Mouse (Mus musculus) gastrocnemius, postnatal 36 days (tissue): ENCODE measurements around the gene Olfr1191-ps1. TPM values are rescaled to one million over a fixed set of nuclear protein-coding genes. Genes with fewer than 3 reads are reported as not detected.
"Not testable (repeated sequence)": the region's sequence is repeated elsewhere in the genome, so short reads cannot be mapped to it uniquely, and the experiment has no call there.

Experiments used
- DNase-seq, 2 experiments: peaks; one replicate each; pipeline ENCODE4 v3.0.0; 2022
- intact Hi-C: fragments of 180-260 bp; cut with DNase I; formaldehyde crosslinking; loops from one replicate; pipeline ENCODE4 v1.15.1; 2025
- long read RNA-seq, 2 experiments: library from polyadenylated mRNA; stranded (forward); transcript quantifications; one replicate each; pipeline ENCODE4 v2.0.0; 2021
- total RNA-seq, 2 experiments: library from RNA; stranded (reverse); gene quantifications; 2 replicates each; pipeline ENCODE4 v1.2.3; 2021

Olfr1191-ps1 gene
- total RNA-seq, result not detected
- long read RNA-seq, experiment 1, result 0 reads
- long read RNA-seq, experiment 2, result 0 reads

DNA sequence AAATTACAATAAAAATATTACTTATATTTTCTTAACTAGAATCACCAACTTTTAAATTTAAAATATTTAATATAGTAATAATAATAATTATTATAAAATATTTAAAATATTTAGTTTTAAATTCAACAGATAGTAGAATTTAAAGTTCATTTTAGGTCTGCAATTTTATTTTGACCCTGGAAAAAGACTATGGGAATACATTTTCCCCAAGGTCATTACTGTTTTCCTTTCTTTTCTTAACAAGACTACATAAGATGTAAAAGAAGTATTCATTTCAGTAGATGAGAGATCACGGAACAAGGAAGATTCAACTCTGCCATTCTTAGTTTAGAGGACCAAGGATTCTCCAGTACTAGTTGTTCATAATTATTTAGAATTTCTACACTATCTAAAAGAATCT, at the start of gene Olfr1191-ps1:
TSS of gene Olfr1191-ps1 (plus strand) at position 301 of the 400 bp plus-strand sequence.
- intact Hi-C loops, DNase-seq: not testable (repeated sequence)

DNA sequence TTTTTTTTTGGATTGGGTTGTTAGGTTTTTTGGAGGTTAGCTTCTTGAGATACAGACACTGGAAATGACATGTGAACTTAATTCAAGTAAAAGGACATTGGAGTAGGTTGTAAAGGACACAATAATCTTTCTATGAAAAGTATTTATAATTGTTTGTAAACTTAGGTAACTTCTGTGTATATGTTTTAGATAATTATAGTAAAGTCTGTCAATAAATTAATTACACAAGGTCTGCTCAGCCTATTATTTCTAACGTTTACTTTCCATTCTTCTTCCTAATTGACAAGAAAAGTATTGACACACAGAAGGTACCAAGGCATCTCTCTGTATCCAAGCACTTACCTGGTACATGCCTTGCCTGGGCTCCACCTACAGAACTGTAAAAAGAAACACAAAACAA, 7.9 kb downstream of the Olfr1191-ps1 start, which contains the start of gene Olfr1192-ps1:
TSS of gene Olfr1192-ps1 (plus strand) at position 301 of the 400 bp plus-strand sequence.
- no peak for DNase-seq
- intact Hi-C loops, result no loop called here

DNA sequence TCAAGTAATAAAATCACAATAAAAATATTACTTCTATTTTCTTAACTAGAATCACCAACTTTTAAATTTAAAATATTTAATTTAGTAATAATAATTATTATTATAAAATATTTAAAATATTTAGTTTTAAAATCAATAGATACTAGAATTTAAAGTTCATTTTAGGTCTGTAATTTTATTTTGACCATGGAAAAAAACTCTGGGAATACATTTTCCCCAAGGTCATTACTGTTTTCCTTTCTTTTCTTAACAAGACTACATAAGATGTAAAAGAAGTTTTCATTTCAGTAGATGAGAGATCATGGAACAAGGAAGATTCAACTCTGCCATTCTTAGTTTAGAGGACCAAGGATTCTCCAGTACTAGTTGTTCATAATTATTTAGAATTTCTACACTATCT, 35.0 kb downstream of the Olfr1191-ps1 start, which contains the start of gene Olfr1193:
TSS of gene Olfr1193 (plus strand) at position 301 of the 400 bp plus-strand sequence.
- DNase-seq, intact Hi-C loops: not testable (repeated sequence)

DNA sequence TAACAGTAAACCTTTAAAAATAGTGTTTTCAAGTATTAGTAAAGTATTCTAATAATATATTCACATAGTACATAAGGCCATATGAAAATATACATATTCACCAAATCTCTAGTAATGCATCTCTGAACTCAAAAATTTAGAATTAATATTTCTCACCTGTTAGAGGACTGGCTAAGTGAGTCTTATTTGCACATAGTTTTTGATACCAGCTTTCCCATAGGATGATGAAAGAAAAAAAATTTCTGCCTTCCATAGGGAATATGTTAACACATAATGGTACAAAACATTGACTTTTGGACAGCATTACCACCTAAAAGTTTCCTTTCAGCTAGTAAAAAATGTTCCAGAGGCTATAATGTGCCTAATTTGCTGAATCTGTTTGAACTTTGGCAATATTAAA, 48.7 kb downstream of the Olfr1191-ps1 start, which contains the start of gene Olfr1195:
TSS of gene Olfr1195 (minus strand) at position 101 of the 400 bp plus-strand sequence.
- DNase-seq, result no peak
- intact Hi-C loops, result no loop called here

Other genes with a start within 250 kb of the Olfr1191-ps1 start
- gene Olfr1179, start 234.1 kb upstream of the Olfr1191-ps1 start, total RNA-seq, result not detected
- gene Olfr1180, start 221.4 kb upstream of the Olfr1191-ps1 start, total RNA-seq, result not detected
- not detected for gene Olfr1181, start 214.4 kb upstream of the Olfr1191-ps1 start, total RNA-seq
- gene Gm13757, start 191.4 kb upstream of the Olfr1191-ps1 start, total RNA-seq, result not detected
- not detected for gene Olfr1183, start 185.7 kb upstream of the Olfr1191-ps1 start, total RNA-seq
- gene Olfr1184, start 156.9 kb upstream of the Olfr1191-ps1 start, total RNA-seq, result not detected
- gene Olfr1185-ps1, start 147.2 kb upstream of the Olfr1191-ps1 start, total RNA-seq, result not detected
- not detected for gene Olfr1186, start 122.0 kb upstream of the Olfr1191-ps1 start, total RNA-seq
- gene Olfr1188, start 83.6 kb upstream of the Olfr1191-ps1 start, total RNA-seq, result not detected
- gene Olfr1189, start 54.1 kb upstream of the Olfr1191-ps1 start, total RNA-seq, result not detected
- gene Olfr1192-ps1, start 8.0 kb downstream of the Olfr1191-ps1 start, total RNA-seq, result not detected
- gene Olfr1193, start 35.1 kb downstream of the Olfr1191-ps1 start, total RNA-seq, result not detected
- gene Olfr1195, start 48.6 kb downstream of the Olfr1191-ps1 start, total RNA-seq, result not detected
- gene Olfr1196, start 64.1 kb downstream of the Olfr1191-ps1 start, total RNA-seq, result not detected
- not detected for gene Olfr1197, start 91.8 kb downstream of the Olfr1191-ps1 start, total RNA-seq
- gene Olfr1198, start 110.8 kb downstream of the Olfr1191-ps1 start, total RNA-seq, result not detected
- not detected for gene Olfr1199, start 119.9 kb downstream of the Olfr1191-ps1 start, total RNA-seq
- not detected for gene Olfr1200, start 129.9 kb downstream of the Olfr1191-ps1 start, total RNA-seq
- not detected for gene Olfr1201, start 152.5 kb downstream of the Olfr1191-ps1 start, total RNA-seq
- not detected for gene Olfr1202, start 174.0 kb downstream of the Olfr1191-ps1 start, total RNA-seq
- gene Olfr1205, start 189.2 kb downstream of the Olfr1191-ps1 start, total RNA-seq, result not detected
- not detected for gene Olfr1204, start 208.8 kb downstream of the Olfr1191-ps1 start, total RNA-seq
- gene Olfr1206, start 222.7 kb downstream of the Olfr1191-ps1 start, total RNA-seq, result not detected